Mouse (Mus musculus) 3T3-L1 (cell line): ENCODE measurements around the gene Megf9.

Experiments
- DNase-seq: peaks from one replicate; pipeline ENCODE4 v3.0.0-alpha.2; 2015; ENCODE audit warnings: low read depth, low spot score

Gene Megf9

DNA sequence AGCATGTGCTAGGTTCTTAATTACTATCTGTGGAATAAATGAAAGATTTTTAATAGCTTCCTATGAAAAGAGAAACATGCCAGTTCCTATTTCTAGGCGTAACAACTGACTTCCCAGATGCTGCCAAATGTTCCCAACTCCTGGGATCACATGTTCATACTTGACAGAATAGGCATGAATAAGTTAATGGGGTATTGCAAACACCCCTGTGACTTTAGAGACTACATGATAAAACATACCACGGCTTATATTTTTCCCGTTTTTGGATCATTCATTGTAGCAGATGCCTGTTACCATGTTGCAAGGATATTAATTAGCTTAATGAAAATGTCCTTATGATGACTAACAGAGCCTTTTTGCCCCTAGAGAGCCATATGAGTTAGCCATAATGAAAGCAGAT lies 88.0 kb downstream of the Megf9 start:
- no peak for DNase-seq

DNA sequence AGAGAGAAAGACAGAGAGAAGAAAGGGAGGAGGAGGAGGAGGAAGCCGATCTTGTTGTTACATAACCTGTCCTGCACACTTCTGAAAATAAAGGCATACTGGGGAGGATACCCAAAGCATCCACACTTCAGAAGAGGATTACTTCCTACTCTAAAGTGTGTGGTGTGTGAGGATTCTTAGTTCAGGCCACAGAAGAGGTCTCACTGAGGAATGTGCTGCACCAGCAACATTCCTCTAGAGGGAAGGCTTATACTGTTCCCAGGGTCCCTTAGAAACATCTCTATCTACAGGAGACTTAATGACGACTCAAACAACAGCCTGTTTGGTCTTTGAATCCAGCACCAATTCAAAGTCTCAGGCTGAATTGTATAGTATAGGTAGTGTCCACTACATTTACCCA lies 114.6 kb downstream of the Megf9 start:
- no peak for DNase-seq

DNA sequence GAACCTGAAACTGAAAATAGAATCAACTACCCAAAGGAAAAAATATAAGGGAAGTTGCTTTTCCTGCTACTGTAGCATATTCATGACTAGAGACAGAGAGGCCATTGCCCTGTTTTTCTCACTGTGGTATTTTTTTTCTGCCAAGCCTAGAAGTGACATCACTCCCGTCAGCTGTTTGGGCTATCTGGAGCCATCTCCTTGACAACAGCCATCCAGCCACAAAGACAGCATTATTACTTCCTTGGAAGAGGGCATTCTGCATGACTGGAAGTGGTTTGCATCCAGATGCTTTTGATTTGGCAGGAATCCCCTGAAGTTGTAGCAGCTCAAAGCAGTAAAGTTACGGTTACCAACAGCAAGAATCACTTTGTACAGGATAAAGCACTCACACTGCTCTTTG lies 122.7 kb downstream of the Megf9 start:
- peak; percentile 94 for DNase-seq

- DNase-seq, result peak; percentile 97
Observed at GRCm38 (mm10) chr4:70409994-70410721, 124.6 kb downstream of the Megf9 start, which contains the start of gene Cdk5rap2. Cdk5rap2 (minus strand) TSS chr4:70410443.

- peak; percentile 60 for DNase-seq
Observed at GRCm38 (mm10) chr4:70409456-70409855, 125.3 kb downstream of the Megf9 start.

DNA sequence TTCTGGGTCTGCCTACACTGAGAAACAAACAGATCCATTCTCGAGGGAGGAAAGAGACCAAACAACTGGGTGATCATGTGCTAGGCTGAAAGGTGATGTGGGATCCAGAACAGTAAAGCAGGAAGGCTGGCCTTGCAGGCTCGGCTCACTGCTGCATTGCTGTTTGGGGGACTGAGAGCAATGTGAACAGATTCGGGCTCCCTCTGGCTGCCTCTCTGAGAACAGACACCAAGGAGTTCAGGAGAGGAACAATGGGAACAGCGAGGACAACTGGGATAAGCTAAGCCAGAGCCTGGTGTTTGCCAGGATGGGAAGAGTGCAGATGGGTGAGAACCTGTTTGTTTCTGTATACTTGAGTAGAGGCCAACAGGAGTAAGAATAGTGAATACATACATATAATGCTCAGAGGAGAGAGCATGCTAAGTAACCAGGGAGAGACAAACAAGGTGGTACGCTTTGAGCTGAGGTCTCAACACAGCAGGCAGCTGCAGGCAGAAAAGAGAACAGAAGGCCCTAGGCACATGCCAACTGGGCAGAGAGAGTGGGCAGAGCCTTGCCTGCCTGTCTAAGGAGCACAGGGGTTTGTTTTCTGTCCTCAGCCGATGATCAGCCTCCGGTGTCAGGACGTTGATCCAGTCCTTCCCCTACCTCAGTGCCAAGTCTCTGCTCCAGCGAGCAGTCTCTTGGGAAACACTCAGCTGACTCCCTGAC lies 132.5 kb downstream of the Megf9 start:
- DNase-seq, result no peak

DNA sequence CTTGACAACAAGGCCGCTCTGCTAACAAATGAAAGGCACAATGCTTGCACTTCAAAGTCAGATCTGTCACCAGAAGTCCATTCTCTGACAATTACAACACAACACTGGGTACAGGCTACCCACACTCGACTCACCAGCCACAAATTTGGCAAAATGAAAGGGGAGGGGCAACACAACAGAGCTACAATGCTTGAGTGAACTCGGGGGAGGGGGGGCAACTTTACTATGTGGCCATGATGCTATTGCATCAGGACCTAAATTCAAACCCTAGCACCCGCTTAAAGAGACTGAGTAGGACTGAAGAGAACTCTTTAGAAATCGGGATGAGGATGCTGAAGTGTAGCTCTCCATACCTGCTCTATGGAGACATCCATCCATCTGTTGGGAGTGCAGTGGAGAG lies 135.3 kb downstream of the Megf9 start:
- peak; percentile 27 for DNase-seq

- DNase-seq, result no peak
Observed at GRCm38 (mm10) chr4:70399074-70399473, 135.7 kb downstream of the Megf9 start.

DNA sequence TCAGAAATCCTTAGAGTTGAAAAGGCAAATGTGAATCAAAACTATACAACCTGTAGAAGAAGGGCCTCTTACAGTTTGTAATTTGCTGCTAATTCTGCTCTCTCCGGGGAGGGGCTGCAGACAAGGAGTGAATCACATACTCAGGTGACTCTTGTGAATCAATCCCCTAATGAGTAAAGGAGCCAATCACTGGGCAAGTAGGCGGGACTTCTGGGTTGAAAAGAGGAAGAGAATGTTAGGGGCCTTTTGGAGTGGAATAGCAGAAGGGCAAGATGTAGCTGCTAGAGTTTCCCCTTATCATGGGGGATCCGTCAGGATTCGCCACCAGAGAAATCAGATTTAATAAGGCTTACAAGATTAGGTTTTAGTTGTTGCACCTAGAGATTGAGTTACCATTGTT lies 136.7 kb downstream of the Megf9 start:
- peak; percentile 15 for DNase-seq

DNA sequence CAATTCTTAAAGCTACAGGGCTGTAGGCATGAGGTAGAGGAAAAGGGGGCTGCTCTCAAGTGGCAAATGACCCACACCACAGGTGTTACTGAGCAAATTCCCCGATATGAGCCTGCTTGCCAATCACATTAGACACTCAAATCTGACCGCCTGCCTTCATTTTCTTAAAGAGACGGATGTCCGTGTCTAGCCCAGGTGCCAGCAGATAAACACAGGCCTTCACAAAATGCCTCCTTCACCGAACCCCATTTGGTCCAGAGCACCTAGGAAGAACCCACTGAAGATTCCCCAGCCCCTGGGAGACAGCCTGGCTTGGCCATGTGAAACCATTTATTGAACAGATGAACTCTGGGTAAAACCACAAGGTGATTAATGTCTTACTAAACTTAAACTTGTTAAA lies 138.1 kb downstream of the Megf9 start:
- no peak for DNase-seq

DNA sequence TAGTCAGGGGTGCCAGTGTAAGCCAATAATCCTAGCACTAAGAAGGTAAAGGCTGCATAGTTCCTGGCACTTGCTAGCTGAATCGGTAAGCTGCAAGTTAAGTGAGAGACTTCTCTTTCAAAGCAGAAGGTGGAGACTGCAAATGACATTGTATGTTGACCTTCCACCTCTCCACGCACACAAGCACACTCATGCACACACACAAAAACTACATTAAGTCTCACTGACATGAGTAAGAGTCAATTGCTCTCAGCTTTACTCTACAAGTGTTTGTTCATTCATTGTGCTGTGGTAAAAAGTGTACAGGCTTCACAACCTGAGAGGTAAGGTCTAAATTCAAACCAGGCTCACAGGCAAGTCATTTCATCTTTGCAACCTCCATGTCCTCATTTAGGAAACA lies 140.1 kb downstream of the Megf9 start:
- no peak for DNase-seq

GRCm38 (mm10) chr4:70391760-70392372 lies 142.9 kb downstream of the Megf9 start:
- DNase-seq, result no peak

DNA sequence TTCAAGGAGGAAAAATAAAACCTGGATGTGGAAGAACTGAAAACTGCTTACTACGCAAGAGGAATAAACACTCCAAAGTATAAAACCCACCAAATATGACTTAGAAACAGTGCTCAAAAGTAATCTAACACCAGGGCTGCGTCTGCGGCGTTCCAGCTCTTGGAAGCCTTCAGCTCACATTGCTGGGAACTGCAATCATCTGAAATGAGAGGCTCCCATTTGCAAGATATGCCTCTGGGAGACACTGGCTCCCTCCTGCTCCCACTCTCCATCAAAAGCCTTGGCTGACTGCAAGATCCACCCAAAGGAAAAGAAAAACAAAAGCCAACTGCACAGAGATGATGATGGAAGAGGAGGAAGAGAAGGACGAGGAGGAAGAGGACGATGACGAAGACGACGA lies 143.7 kb downstream of the Megf9 start:
- no peak for DNase-seq

DNA sequence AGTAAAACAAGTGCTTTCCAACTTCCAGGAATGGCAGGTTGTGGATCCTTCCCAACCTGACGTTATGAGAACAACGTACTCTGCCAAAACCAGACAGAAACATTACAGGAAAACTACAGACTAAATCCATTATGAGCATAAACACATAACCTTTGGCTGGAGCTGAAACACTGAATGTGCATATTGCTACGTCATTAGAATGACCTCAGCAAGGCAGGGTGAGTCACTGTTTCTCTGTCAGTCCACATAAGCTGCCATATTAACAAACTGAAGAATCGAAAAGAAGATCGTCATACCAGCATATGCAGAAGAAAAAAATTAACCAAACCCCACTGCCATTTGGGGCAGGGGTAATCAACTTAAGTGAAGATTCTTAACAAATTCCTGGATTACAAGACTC lies 148.6 kb downstream of the Megf9 start:
- DNase-seq, result peak; percentile 58

- no peak for DNase-seq
Observed at GRCm38 (mm10) chr4:70377359-70377758, 157.4 kb downstream of the Megf9 start.
